Mouse (Mus musculus) forebrain, embryonic 11.5 days (tissue): Measurements from ENCODE around the gene Cobll1. TPM values are rescaled to one million over a fixed set of nuclear protein-coding genes. Genes with fewer than 3 reads are reported as not detected.

Experiments used
- ATAC-seq: fragments of 200-750 bp; cut with Nextera tagmentation; replicated peaks from 2 replicates; pipeline ENCODE4 v1.8.0; 2017; ENCODE audit warnings: moderate TSS enrichment; ENCODE audit not compliant: low FRiP score
- DNase-seq: peaks from one replicate; pipeline ENCODE4 v3.0.0-alpha.2; 2017; ENCODE audit warnings: low spot score
- H3K27ac ChIP-seq: fragments of 300-500 bp; sonication (generic); 2 replicates; pipeline ENCODE4 v1.5.1; 2014; ENCODE audit warnings: low read depth, low read length
- H3K27me3 ChIP-seq: fragments of 300-500 bp; sonication (generic); 2 replicates; pipeline ENCODE4 v1.6.1; 2014; ENCODE audit warnings: mild to moderate bottlenecking, low read length, mixed read lengths; ENCODE audit not compliant: control insufficient read depth, insufficient read depth
- H3K36me3 ChIP-seq: fragments of 300-500 bp; sonication (generic); 2 replicates; pipeline ENCODE4 v1.6.1; 2014; ENCODE audit warnings: mild to moderate bottlenecking, low read length, moderate library complexity, mixed read lengths; ENCODE audit not compliant: control insufficient read depth, insufficient read depth
- H3K4me1 ChIP-seq: fragments of 300-500 bp; sonication (generic); replicated peaks from 2 replicates; pipeline ENCODE4 v1.6.1; 2014; ENCODE audit warnings: low read length, mixed read lengths; ENCODE audit not compliant: control insufficient read depth, insufficient read depth
- H3K4me2 ChIP-seq: fragments of 300-500 bp; sonication (generic); 2 replicates; pipeline ENCODE4 v1.6.1; 2014; ENCODE audit warnings: low read depth, mild to moderate bottlenecking, low read length, moderate library complexity, mixed read lengths; ENCODE audit not compliant: severe bottlenecking
- H3K4me3 ChIP-seq: fragments of 300-500 bp; sonication (generic); 2 replicates; pipeline ENCODE4 v1.5.1; 2014; ENCODE audit warnings: low read depth, low read length
- H3K9ac ChIP-seq: fragments of 300-500 bp; sonication (generic); 2 replicates; pipeline ENCODE4 v1.6.1; 2014; ENCODE audit warnings: low read length
- H3K9me3 ChIP-seq: fragments of 300-500 bp; sonication (generic); 2 replicates; pipeline ENCODE4 v1.6.1; 2016; ENCODE audit warnings: low read length, mixed read lengths; ENCODE audit not compliant: control insufficient read depth
- WGBS: fragments of 180-500 bp; shearing (Covaris S2); extraction: QIAGEN DNeasy Blood & Tissue Kit; methylation state at CpG from one replicate; pipeline ENCODE4 v1.1.7; 2014; 5-methylcytosine and 5-hydroxymethylcytosine counted together
- polyA plus RNA-seq: library from polyadenylated mRNA; unstranded; fragments of >200 nt; fragmentation: Nextera tagmentation; extraction: Ambion mirVana; gene quantifications from 2 replicates; pipeline ENCODE4 v1.2.1, GENCODE M21; 2014

The Cobll1 gene
- polyA plus RNA-seq, 1 experiment from 2014 or later = 4.8 TPM

DNA sequence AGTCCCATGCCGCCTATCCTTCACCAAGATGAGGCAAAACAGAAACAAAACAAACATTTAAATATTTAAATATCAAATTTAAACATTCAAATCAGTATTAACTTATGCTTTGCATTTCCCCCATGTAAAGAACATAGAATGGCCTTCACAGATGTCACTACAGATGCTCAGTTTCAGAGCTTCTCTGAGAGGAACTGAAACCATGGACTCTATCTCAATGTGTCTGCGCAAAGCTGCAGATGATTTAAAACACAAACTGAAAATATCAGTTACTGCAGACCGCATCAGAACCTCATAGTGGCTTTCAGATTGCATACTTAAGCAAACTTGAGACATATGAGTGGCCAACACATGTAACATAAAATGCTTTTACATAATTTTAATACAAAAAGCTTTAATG is 40.6 kb downstream of the Cobll1 start:
- no peak overlapping the region for H3K4me3 ChIP-seq
- no peaks in the 10 kb centered on the region for H3K36me3 ChIP-seq
- DNase-seq (no peak), ATAC-seq (no peak)
- no peak overlapping the region for H3K9ac ChIP-seq
- no peaks in the 10 kb centered on the region for H3K9me3 ChIP-seq
- H3K4me1 ChIP-seq = no peaks in the 10 kb centered on the region
- H3K27ac ChIP-seq = no peak overlapping the region
- H3K4me2 ChIP-seq = no peak overlapping the region
- WGBS = 94% methylated on average over 3 of the region's 3 CpGs
- H3K27me3 ChIP-seq = no peaks in the 10 kb centered on the region

DNA sequence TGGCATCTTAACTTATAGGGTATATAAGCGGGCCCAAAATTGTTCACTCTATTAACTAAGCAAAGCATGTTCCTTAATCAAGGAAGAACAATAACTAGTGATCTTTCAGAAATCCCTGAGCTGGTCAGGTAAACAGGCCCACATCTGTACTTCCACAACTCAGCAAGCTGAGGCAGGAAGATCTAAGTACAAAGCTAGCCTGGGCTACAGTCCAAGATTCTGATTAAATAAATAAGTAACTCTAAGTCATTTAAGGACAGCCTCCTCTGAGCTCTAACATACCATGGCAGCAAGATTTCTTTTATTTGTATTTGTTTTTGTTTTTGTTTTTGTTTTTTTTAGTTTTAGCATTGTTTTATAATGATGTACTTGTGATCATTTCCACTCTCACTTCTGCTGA is 42.2 kb downstream of the Cobll1 start:
- Histone ChIP-seq H3K4me1 (no peaks in the 10 kb centered on the region), H3K9me3 (no peaks in the 10 kb centered on the region), H3K4me3 (no peak overlapping the region), H3K27ac (no peak overlapping the region), H3K36me3 (no peaks in the 10 kb centered on the region), H3K27me3 (no peaks in the 10 kb centered on the region), H3K9ac (no peak overlapping the region), H3K4me2 (no peak overlapping the region)
- ATAC-seq = no peak
- DNase-seq = no peak
- WGBS = 95% methylated on average over 1 of the region's 1 CpGs

DNA sequence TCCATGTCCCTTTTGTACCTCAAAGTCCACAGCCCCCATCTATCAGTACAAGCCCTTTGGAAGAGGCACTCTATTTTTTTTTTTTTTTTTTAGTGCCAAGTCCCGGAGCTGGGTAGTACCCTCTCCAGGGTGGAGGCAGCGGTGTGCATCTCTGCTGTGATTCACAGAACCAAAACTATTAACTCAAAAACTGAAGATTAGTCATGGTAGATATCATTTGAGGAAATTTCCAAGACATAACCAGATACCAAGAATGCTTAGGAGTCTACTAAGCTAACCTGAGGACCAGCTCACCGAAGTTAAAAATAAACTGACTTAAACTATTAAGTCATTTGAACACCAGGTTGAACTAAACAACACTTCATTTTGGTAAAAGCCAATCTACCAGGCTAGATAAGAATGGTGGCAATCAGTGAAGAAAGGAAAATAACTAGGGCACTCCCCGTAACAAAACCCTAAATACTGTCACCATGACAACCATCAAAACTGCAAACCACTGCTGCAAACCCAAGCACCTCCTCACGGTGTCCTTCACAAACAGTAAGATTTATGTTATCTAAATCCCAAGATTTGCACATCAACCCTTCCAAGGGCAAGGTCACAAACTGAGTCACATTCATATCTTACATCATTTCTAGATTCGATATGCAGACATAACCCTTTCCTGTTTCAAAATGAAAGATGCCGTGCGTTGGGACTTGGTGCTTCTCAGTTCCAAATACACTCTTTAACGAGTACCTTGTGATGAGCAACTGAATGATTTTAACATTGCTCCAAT is 43.8 kb downstream of the Cobll1 start:
- no peaks in the 10 kb centered on the region for H3K4me1 ChIP-seq
- H3K4me2 ChIP-seq = no peak overlapping the region
- no peak overlapping the region for H3K4me3 ChIP-seq
- DNase-seq = no peak
- no peak overlapping the region for H3K9ac ChIP-seq
- no peak overlapping the region for H3K27ac ChIP-seq
- no peaks in the 10 kb centered on the region for H3K36me3 ChIP-seq
- WGBS = 85% methylated on average over 9 of the region's 9 CpGs
- H3K9me3 ChIP-seq = no peaks in the 10 kb centered on the region
- no peak for ATAC-seq
- no peaks in the 10 kb centered on the region for H3K27me3 ChIP-seq

DNA sequence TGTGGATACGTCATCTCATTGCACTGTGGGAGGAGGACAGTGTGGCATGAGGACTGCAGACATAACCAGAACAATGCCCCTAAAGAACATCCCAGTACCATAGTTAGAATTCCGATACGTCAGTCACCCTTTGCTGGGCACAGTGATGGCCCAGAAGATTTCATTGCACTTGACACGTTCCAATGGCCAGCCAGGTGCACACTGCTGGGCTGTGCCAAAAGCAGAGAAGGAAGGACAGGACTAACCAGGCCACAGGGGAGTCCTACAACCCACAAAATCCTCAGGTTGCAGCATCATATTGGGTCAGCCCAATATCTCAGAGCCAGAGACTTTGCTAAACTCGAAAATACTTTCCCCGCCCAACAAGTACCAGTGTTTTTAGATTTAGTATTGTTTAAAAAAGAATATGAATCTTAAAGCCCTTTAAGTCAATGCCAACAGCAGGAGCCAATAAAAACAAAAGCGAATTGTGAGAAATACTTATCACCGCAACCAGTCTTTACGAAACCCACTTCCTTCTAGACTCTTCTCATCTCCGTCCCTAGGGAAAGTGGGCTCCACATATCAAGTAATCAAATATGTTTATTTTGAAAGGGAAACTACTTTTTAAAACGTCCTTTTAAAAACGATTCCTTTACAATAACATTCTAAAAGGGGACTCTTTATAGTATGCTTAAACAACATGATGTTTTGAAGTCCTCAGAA is 46.0 kb downstream of the Cobll1 start:
- 85% methylated on average over 12 of the region's 12 CpGs for WGBS
- no peak for DNase-seq
- no peaks in the 10 kb centered on the region for H3K27me3 ChIP-seq
- H3K4me2 ChIP-seq = no peak overlapping the region
- no peak overlapping the region for H3K9ac ChIP-seq
- no peaks in the 10 kb centered on the region for H3K4me1 ChIP-seq
- no peak overlapping the region for H3K27ac ChIP-seq
- H3K4me3 ChIP-seq = no peak overlapping the region
- H3K36me3 ChIP-seq = no peaks in the 10 kb centered on the region
- no peak for ATAC-seq
- no peaks in the 10 kb centered on the region for H3K9me3 ChIP-seq

DNA sequence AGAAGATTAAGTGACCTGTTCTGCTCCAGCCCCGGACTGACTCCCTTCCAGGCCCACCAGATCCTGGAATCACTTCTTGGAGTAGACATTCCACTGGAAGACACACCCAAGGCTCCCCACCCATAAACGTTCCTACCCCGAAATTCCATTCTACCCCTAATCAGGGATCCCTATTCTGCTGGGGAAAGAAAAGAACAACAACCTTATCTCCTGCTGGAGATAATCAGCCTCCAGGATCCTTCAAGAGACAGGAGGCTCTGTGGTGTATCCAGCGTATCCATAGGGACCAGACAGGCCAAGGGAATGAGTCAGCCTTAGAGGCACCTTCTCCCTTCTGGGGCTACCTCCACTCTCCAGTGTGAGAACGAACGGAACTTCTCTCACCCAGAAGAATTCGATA is 47.8 kb downstream of the Cobll1 start:
- H3K9me3 ChIP-seq = no peaks in the 10 kb centered on the region
- no peak overlapping the region for H3K4me2 ChIP-seq
- no peak overlapping the region for H3K9ac ChIP-seq
- H3K36me3 ChIP-seq = no peaks in the 10 kb centered on the region
- no peaks in the 10 kb centered on the region for H3K27me3 ChIP-seq
- H3K4me3 ChIP-seq = no peak overlapping the region
- WGBS = 72% methylated on average over 7 of the region's 7 CpGs
- no peak for ATAC-seq
- no peak for DNase-seq
- no peak overlapping the region for H3K27ac ChIP-seq
- H3K4me1 ChIP-seq = no peaks in the 10 kb centered on the region

DNA sequence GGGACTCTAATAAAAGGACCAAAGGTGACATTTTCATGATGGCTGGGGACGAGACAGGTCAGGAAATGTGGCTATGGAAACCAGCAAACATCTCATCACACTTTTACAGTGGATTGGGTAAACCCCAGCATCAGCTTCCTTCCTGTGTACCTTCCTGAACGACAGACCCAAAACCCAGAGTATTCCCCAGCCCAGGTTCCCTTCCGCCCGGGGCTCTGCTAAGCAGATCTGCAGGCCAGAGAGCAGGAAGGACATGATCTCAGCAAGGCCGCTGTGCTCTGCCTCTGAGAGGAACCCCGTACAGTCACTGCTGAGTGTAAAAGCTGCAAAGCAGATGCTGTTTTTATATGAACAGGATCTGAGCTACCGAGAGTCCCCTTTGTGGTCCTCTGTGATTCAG is 49.9 kb downstream of the Cobll1 start:
- 75% methylated on average over 7 of the region's 7 CpGs for WGBS
- no peak overlapping the region for H3K9ac ChIP-seq
- H3K9me3 ChIP-seq = no peaks in the 10 kb centered on the region
- no peak overlapping the region for H3K27ac ChIP-seq
- ATAC-seq = no peak
- no peaks in the 10 kb centered on the region for H3K4me1 ChIP-seq
- H3K27me3 ChIP-seq = no peaks in the 10 kb centered on the region
- H3K36me3 ChIP-seq = no peaks in the 10 kb centered on the region
- no peak for DNase-seq
- no peak overlapping the region for H3K4me3 ChIP-seq
- no peak overlapping the region for H3K4me2 ChIP-seq

DNA sequence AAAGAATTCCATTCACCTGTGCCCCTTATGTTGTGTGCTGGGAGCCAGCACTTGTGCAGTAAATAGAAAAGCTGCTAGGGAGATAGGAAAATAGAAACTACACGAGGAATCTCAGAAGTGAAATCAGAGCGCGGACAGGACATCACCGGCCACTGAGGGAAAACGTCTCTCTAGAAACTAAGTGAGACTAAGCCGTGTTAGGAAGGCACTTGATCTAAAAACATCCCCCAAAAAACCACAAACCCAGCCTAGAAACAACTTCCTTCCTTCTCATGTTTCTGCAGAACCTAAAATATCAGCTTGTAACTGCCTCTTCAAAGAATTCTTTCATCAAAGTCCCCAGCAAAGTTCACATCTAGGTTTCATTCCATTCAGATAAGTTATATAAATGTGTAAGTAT is 50.6 kb downstream of the Cobll1 start:
- WGBS = 74% methylated on average over 6 of the region's 6 CpGs
- DNase-seq = no peak
- no peak overlapping the region for H3K4me3 ChIP-seq
- H3K27ac ChIP-seq = no peak overlapping the region
- no peak for ATAC-seq
- no peaks in the 10 kb centered on the region for H3K36me3 ChIP-seq
- H3K27me3 ChIP-seq = no peaks in the 10 kb centered on the region
- H3K4me2 ChIP-seq = no peak overlapping the region
- H3K4me1 ChIP-seq = no peaks in the 10 kb centered on the region
- H3K9ac ChIP-seq = no peak overlapping the region
- no peaks in the 10 kb centered on the region for H3K9me3 ChIP-seq

DNA sequence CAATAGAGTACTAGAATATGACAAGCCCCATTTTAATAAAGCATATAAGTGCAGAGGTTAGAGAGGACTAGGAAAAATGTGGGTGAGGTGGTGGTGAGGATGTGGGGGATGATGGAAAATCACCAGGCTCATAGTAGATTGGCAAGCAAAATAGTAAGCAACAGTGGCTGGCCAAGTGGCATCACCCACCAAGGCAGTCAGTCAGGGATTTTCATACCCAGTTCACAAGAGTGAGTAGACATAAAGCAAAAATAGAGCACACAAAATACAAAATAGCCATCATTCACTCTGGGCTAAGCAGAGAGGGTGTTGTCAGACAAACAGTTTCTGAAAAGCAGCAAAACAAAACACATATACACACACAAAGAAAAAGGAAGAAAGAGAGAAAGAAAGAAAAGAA is 51.6 kb downstream of the Cobll1 start:
- no peak overlapping the region for H3K4me3 ChIP-seq
- ATAC-seq (no peak), DNase-seq (no peak)
- H3K9me3 ChIP-seq = no peaks in the 10 kb centered on the region
- no peaks in the 10 kb centered on the region for H3K27me3 ChIP-seq
- H3K27ac ChIP-seq = no peak overlapping the region
- H3K4me1 ChIP-seq = 0 out of 2 replicates have a peak, but pooled peaks cover 1% of the 10 kb centered on the region
- H3K36me3 ChIP-seq = no peaks in the 10 kb centered on the region
- no peak overlapping the region for H3K9ac ChIP-seq
- H3K4me2 ChIP-seq = no peak overlapping the region

DNA sequence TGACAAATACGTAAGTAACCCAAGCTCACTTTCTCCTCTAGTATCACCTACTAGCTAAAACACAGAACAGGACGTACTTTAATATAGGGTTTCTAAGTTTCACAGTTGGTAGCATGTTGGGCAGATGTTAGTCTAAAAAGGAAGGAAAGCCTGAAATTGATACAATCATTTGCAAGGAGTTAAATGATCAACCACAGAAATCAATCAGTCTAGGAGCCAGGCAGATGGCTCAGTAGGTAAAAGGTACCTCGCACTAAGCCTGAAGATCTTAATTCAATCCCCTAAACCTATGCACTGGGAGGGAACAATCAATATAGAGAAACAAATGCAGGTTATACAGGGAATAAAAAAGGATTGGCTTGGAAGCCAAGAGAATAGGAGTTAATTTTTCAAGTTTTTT is 52.0 kb downstream of the Cobll1 start:
- no peak overlapping the region for H3K27ac ChIP-seq
- ATAC-seq = no peak
- DNase-seq = no peak
- no peaks in the 10 kb centered on the region for H3K36me3 ChIP-seq
- no peaks in the 10 kb centered on the region for H3K9me3 ChIP-seq
- H3K4me1 ChIP-seq = peaks cover 4% of the 10 kb centered on the region; the same call in 1 of the 2 replicates
- H3K4me3 ChIP-seq = no peak overlapping the region
- no peak overlapping the region for H3K4me2 ChIP-seq
- WGBS = 90% methylated on average over 3 of the region's 3 CpGs
- H3K27me3 ChIP-seq = no peaks in the 10 kb centered on the region
- no peak overlapping the region for H3K9ac ChIP-seq
